Mouse (Mus musculus): ENCODE measurements around the gene Mid2. TPM values are rescaled to one million over a fixed set of nuclear protein-coding genes. Genes with fewer than 3 reads are reported as not detected.
"Not testable (repeated sequence)": the region's sequence is repeated elsewhere in the genome, so short reads cannot be mapped to it uniquely, and the experiment has no call there.

Mid2 gene
- total RNA-seq (2022): 10 to 100 TPM; 20.8 to 26.3 (median 23.6) TPM

GRCm38 (mm10) chrX:140664479-140665241 lies at the start of gene Mid2:
Mid2 (plus strand) TSS chrX:140664599.
- peak in 1 of 2 experiments; percentile 14 for DNase-seq (ENCODE audit: low spot score in 2 of 2)

GRCm38 (mm10) chrX:140624875-140625594 lies 39.4 kb upstream of the Mid2 start:
- no peak for DNase-seq (ENCODE audit: low spot score in 2 of 2)

DNA sequence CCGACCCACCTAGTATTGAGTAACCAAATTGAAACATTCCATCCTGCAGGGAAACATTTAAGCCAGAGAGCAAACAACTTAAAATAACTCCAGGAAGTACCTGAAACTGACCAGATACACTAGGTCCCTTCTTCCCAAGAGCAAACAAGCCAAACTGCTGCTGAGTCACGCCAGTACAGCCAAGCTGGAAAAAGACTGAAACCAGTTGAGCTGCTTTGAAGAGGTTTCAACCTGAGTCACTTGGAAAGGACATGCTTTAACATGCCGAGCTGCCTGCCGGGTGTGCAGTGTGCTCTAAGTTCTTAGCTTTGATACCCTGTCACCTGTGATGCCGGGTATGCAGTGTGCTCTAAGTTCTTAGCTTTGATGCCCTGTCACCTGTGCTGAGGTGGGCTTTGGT lies 26.4 kb upstream of the Mid2 start:
- DNase-seq (ENCODE audit: low spot score in 2 of 2): no peak

DNA sequence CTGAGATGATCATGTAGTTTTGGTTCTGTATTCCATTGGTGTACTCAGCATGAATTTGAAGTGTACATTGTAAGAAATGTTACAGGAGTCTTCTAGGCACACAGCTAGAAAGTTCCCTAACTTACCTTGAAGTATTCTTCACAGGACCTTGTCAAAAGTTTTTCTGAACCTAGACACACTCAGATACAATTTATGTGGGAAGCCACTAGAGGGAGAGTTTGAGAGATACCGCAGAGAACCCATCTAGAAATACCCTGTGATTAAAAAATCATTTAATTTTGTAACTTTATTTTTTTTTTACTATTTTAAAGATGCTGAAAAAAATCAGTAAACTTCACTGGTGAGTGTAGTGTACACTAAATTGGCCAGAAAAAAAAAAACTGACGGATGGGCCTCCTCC lies 24.8 kb upstream of the Mid2 start:
- no peak for DNase-seq (ENCODE audit: low spot score in 2 of 2)

- no peak for DNase-seq (ENCODE audit: low spot score in 2 of 2)
Measured at GRCm38 (mm10) chrX:140660731-140661130, 3.7 kb upstream of the Mid2 start.

- no peak for DNase-seq (ENCODE audit: low spot score in 2 of 2)
Measured at GRCm38 (mm10) chrX:140663516-140663915, 883 bp upstream of the Mid2 start.

GRCm38 (mm10) chrX:140665242-140665810 lies 927 bp downstream of the Mid2 start:
- peak in 1 of 2 experiments; percentile 22 for DNase-seq (ENCODE audit: low spot score in 2 of 2)

- no peak for DNase-seq (ENCODE audit: low spot score in 2 of 2)
Measured at GRCm38 (mm10) chrX:140675444-140675843, 11.0 kb downstream of the Mid2 start.

DNA sequence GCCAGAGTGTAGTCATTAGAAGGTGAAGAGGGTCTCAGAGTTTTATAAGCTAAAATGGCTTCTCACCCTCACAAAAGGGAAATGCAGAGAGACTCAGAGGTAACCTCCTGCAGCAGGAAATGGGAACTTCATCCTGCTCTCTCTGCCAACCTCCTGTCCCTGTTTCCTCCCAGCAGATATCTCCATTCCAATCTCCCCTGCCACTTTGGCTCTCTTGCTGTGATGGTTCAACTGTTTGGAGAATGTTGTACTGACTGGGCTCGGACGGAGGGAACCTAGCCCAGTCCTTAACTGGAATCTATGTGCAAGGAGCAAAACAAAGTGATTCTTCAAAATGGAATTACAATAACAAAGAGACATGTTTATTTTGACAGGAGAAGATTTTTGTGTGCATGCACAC lies 23.9 kb downstream of the Mid2 start:
- DNase-seq (ENCODE audit: low spot score in 2 of 2): no peak

DNA sequence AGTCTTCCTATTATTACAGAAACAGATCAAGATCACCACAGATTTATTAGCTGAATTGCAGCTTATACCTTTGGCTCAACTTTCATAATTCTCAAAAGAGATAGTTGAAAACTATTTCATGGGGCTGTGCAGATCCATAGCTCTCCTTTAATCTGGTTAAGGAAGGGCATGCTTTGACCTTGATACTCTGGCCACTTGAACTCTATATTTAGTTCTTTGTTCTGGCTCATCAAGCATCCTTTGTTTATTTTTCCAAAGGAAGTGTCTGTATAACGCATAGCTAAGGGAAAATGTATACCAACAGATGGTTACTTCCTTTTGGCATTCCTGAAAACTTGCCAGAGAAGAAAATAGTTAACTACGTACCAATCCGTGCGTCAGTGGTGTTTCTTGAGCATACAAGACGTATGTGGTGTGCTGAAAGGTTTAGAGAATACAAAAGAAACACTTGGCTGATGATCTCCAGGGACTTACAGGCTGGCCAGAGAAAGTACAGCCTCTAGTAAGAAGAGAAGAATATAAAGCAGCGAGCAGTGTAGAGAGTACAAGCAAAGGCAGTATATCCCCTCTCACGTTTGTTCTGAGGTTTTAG lies 33.6 kb downstream of the Mid2 start:
- DNase-seq (ENCODE audit: low spot score in 2 of 2): not testable (repeated sequence)

- no peak for DNase-seq (ENCODE audit: low spot score in 2 of 2)
Measured at GRCm38 (mm10) chrX:140703224-140703623, 38.8 kb downstream of the Mid2 start.

GRCm38 (mm10) chrX:140706077-140706476 lies 41.7 kb downstream of the Mid2 start:
- DNase-seq (ENCODE audit: low spot score in 2 of 2): no peak

GRCm38 (mm10) chrX:140722400-140722799 lies 58.0 kb downstream of the Mid2 start:
- DNase-seq (ENCODE audit: low spot score in 2 of 2): no peak

GRCm38 (mm10) chrX:140738986-140739385 lies 74.6 kb downstream of the Mid2 start:
- DNase-seq (ENCODE audit: low spot score in 2 of 2): no peak

DNA sequence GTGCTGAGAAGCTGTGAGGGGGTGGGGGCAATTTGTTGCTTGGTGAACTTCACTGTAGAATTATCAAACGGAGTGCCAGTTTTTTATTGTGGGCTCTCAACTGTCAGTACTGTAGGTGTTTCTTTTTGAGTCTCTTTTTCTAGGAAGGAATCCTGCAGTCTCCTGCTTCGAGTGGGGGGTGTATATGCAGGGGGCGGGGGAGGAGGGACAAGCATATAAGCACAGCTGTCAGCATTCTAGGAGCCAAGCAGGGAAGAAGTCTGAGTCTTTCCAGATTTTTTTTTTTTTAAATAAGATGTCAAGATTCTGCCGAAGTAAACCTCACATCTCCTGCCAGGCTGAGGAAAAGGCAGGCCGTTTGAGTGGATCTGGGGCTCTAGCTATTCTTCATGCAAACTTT lies 78.8 kb downstream of the Mid2 start:
- DNase-seq (ENCODE audit: low spot score in 2 of 2): no peak

GRCm38 (mm10) chrX:140769794-140770193 lies 105.4 kb downstream of the Mid2 start:
- no peak for DNase-seq (ENCODE audit: low spot score in 2 of 2)

DNA sequence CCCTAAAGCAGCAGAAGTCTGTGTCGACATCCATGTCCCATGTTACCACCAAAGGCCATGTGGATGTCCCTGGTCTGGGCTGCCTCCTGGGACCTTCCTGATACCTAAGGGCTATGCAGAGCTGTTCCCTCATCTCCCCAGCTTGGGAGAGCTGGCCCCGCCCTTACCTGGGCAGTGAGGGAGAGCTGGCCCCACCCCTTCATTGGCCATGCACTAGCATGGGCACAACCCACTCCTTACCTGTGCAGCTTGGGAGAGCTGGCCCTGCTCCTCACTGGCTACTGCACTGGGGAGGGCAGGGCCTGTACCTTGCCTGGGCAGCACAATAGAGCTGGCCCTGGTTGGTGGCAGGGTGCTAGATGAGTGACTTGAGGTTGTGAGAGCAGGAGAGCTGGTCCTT lies 140.9 kb downstream of the Mid2 start:
- no peak for DNase-seq (ENCODE audit: low spot score in 2 of 2)

- DNase-seq (ENCODE audit: low spot score in 2 of 2): no peak
Measured at GRCm38 (mm10) chrX:140813312-140814006, 149.1 kb downstream of the Mid2 start, which contains the start of gene Tex13b. Tex13b (minus strand) TSS chrX:140813433.
